Mouse (Mus musculus) forebrain, postnatal 0 days (tissue): ENCODE measurements at regions not wholly inside any gene's neighbourhood (a gene's known extent, or its start where the extent isn't known, plus 50 kb on each side); places are given as distances from the start of the nearest gene placed in this dataset.

Experiments
- ATAC-seq: fragments of 200-750 bp; cut with Nextera tagmentation; 2 replicates; pipeline ENCODE4 v1.8.0; 2017; ENCODE audit warnings: mild to moderate bottlenecking, moderate library complexity
- DNase-seq: peaks from one replicate; pipeline ENCODE4 v3.0.0-alpha.2; 2015
- H3K27ac ChIP-seq: fragments of 300-500 bp; sonication (generic); 2 replicates; pipeline ENCODE4 v1.5.1; 2014; ENCODE audit warnings: low read depth, mild to moderate bottlenecking, antibody characterized with exemption, low read length, moderate library complexity, mixed read lengths
- H3K27me3 ChIP-seq: fragments of 300-500 bp; sonication (generic); 2 replicates; pipeline ENCODE4 v1.6.1; 2014; ENCODE audit warnings: mild to moderate bottlenecking, low read length, mixed read lengths; ENCODE audit not compliant: insufficient read depth
- H3K36me3 ChIP-seq: fragments of 300-500 bp; sonication (generic); 2 replicates; pipeline ENCODE4 v1.6.1; 2014; ENCODE audit warnings: mild to moderate bottlenecking, moderate library complexity; ENCODE audit not compliant: insufficient read depth
- H3K4me1 ChIP-seq: fragments of 300-500 bp; sonication (generic); 2 replicates; pipeline ENCODE4 v1.6.1; 2014; ENCODE audit warnings: antibody characterized with exemption; ENCODE audit not compliant: insufficient read depth
- H3K4me2 ChIP-seq: fragments of 300-500 bp; sonication (generic); 2 replicates; pipeline ENCODE4 v1.6.1; 2014; ENCODE audit warnings: low read depth, mild to moderate bottlenecking, moderate library complexity
- H3K4me3 ChIP-seq: fragments of 300-500 bp; sonication (generic); 2 replicates; pipeline ENCODE4 v1.5.1; 2014; ENCODE audit warnings: low read depth, low read length, mixed read lengths
- H3K9ac ChIP-seq: fragments of 300-500 bp; sonication (generic); 2 replicates; pipeline ENCODE4 v1.6.1; 2014; ENCODE audit warnings: mild to moderate bottlenecking
- H3K9me3 ChIP-seq: fragments of 300-500 bp; sonication (generic); 2 replicates; pipeline ENCODE4 v1.6.1; 2016; ENCODE audit warnings: low read length
- CTCF ChIP-seq: sonication (generic); IDR thresholded peaks from 2 replicates; pipeline ENCODE4 v1.5.1; 2016; ENCODE audit warnings: antibody characterized with exemption, control low read depth, low read depth
- WGBS: fragments of 180-500 bp; shearing (Covaris S2); extraction: QIAGEN DNeasy Blood & Tissue Kit; methylation state at CpG from one replicate; pipeline ENCODE4 v1.1.7; 2014; 5-methylcytosine and 5-hydroxymethylcytosine counted together

- ATAC-seq, result no peak
- Histone ChIP-seq H3K27ac (no peak overlapping the region), H3K4me2 (no peak overlapping the region), H3K27me3 (no peaks in the 10 kb centered on the region), H3K4me3 (no peak overlapping the region), H3K9me3 (no peaks in the 10 kb centered on the region), H3K36me3 (no peaks in the 10 kb centered on the region), H3K4me1 (no peaks in the 10 kb centered on the region), H3K9ac (no peak overlapping the region)
- WGBS, result 74% methylated on average over 8 of the region's 8 CpGs
- no peak for TF ChIP-seq CTCF
- no peak for DNase-seq
These were observed 109.5 kb downstream of the Nxnl2 start for GRCm38 (mm10) chr13:51280388-51280753.

GRCm38 (mm10) chr13:51284679-51285078, 113.9 kb downstream of the Nxnl2 start:
- no peak for ATAC-seq
- DNase-seq, result no peak
- no peaks in the 10 kb centered on the region for H3K27me3 ChIP-seq
- H3K9ac ChIP-seq, result no peak overlapping the region
- TF ChIP-seq CTCF, result no peak
- H3K36me3 ChIP-seq, result no peaks in the 10 kb centered on the region
- no peak overlapping the region for H3K4me3 ChIP-seq
- no peaks in the 10 kb centered on the region for H3K9me3 ChIP-seq
- no peak overlapping the region for H3K27ac ChIP-seq
- no peaks in the 10 kb centered on the region for H3K4me1 ChIP-seq
- H3K4me2 ChIP-seq, result no peak overlapping the region

GRCm38 (mm10) chr13:51289442-51289841, 118.6 kb downstream of the Nxnl2 start:
- Histone ChIP-seq H3K9me3 (no peaks in the 10 kb centered on the region), H3K9ac (no peak overlapping the region), H3K4me3 (no peak overlapping the region), H3K36me3 (no peaks in the 10 kb centered on the region), H3K4me2 (no peak overlapping the region), H3K4me1 (no peaks in the 10 kb centered on the region), H3K27me3 (no peaks in the 10 kb centered on the region), H3K27ac (peak overlapping the region; percentile 74)
- 78% methylated on average over 4 of the region's 4 CpGs for WGBS
- no peak for ATAC-seq
- TF ChIP-seq CTCF, result no peak
- DNase-seq, result no peak

- peak; percentile 58 for DNase-seq
These were observed 118.4 kb upstream of the S1pr3 start for GRCm38 (mm10) chr13:51290021-51290424.

GRCm38 (mm10) chr13:51290926-51291325, 117.5 kb upstream of the S1pr3 start:
- ATAC-seq, result peak; percentile 66

More at GRCm38 (mm10) chr13:51290021-51290424, 118.4 kb upstream of the S1pr3 start:
- Histone ChIP-seq H3K27me3 (no peaks in the 10 kb centered on the region), H3K4me2 (no peak overlapping the region), H3K9ac (no peak overlapping the region), H3K36me3 (no peaks in the 10 kb centered on the region), H3K4me1 (no peaks in the 10 kb centered on the region), H3K27ac (peak overlapping the region; percentile 74), H3K9me3 (no peaks in the 10 kb centered on the region), H3K4me3 (no peak overlapping the region)
- ATAC-seq, result peak; percentile 84
- WGBS, result 69% methylated on average over 7 of the region's 7 CpGs
- no peak for TF ChIP-seq CTCF

GRCm38 (mm10) chr13:51293047-51293446, 115.4 kb upstream of the S1pr3 start:
- no peak overlapping the region for H3K4me2 ChIP-seq
- 87% methylated on average over 4 of the region's 4 CpGs for WGBS
- no peak overlapping the region for H3K9ac ChIP-seq
- ATAC-seq (no peak), DNase-seq (no peak)
- H3K27me3 ChIP-seq, result no peaks in the 10 kb centered on the region
- no peak for TF ChIP-seq CTCF
- H3K4me3 ChIP-seq, result no peak overlapping the region
- no peaks in the 10 kb centered on the region for H3K4me1 ChIP-seq
- no peaks in the 10 kb centered on the region for H3K9me3 ChIP-seq
- H3K27ac ChIP-seq, result no peak overlapping the region
- no peaks in the 10 kb centered on the region for H3K36me3 ChIP-seq

More at GRCm38 (mm10) chr13:51290926-51291325, 117.5 kb upstream of the S1pr3 start:
- Histone ChIP-seq H3K4me2 (no peak overlapping the region), H3K9ac (no peak overlapping the region), H3K4me1 (no peaks in the 10 kb centered on the region), H3K36me3 (no peaks in the 10 kb centered on the region), H3K27ac (peak overlapping the region; percentile 48; the same call in 1 of the 2 replicates), H3K27me3 (no peaks in the 10 kb centered on the region), H3K4me3 (no peak overlapping the region), H3K9me3 (no peaks in the 10 kb centered on the region)
- no peak for TF ChIP-seq CTCF
- 69% methylated on average over 6 of the region's 6 CpGs for WGBS
- peak; percentile 35 for DNase-seq

GRCm38 (mm10) chr13:51295872-51296271, 112.6 kb upstream of the S1pr3 start:
- DNase-seq (no peak), ATAC-seq (no peak)
- no peak overlapping the region for H3K4me2 ChIP-seq
- no peak for TF ChIP-seq CTCF
- H3K36me3 ChIP-seq, result no peaks in the 10 kb centered on the region
- H3K27me3 ChIP-seq, result no peaks in the 10 kb centered on the region
- 78% methylated on average over 3 of the region's 3 CpGs for WGBS
- H3K9ac ChIP-seq, result no peak overlapping the region
- H3K4me3 ChIP-seq, result no peak overlapping the region
- no peaks in the 10 kb centered on the region for H3K4me1 ChIP-seq
- no peak overlapping the region for H3K27ac ChIP-seq
- no peaks in the 10 kb centered on the region for H3K9me3 ChIP-seq

GRCm38 (mm10) chr13:51297231-51297880, 111.1 kb upstream of the S1pr3 start:
- Histone ChIP-seq H3K4me3 (no peak overlapping the region), H3K27ac (no peak overlapping the region), H3K36me3 (no peaks in the 10 kb centered on the region), H3K9me3 (no peaks in the 10 kb centered on the region), H3K4me1 (no peaks in the 10 kb centered on the region), H3K4me2 (no peak overlapping the region), H3K27me3 (no peaks in the 10 kb centered on the region), H3K9ac (no peak overlapping the region)
- WGBS, result 93% methylated on average over 13 of the region's 13 CpGs
- no peak for DNase-seq
- ATAC-seq, result no peak
- no peak for TF ChIP-seq CTCF
